Mouse (Mus musculus) lung, embryonic 16.5 days (tissue): ENCODE results near the gene Ak1. TPM values are rescaled to one million over a fixed set of nuclear protein-coding genes. Genes with fewer than 3 reads are reported as not detected.
A peak's percentile ranks its signal among the peaks of the same experiment; 100 is the strongest.

ENCODE experiments used
- ATAC-seq: fragments of 200-750 bp; cut with Nextera tagmentation; 2 replicates; pipeline ENCODE4 v1.8.0; 2017; ENCODE audit warnings: low read depth, mild to moderate bottlenecking, moderate library complexity
- H3K27ac ChIP-seq: fragments of 300-500 bp; sonication (generic); 2 replicates; pipeline ENCODE4 v1.5.1; 2014; ENCODE audit warnings: mild to moderate bottlenecking, control low read depth, low read length
- H3K27me3 ChIP-seq: fragments of 300-500 bp; sonication (generic); 2 replicates; pipeline ENCODE4 v1.6.1; 2014; ENCODE audit warnings: low read depth, low read length, mixed read lengths; ENCODE audit not compliant: control insufficient read depth, insufficient read depth
- H3K36me3 ChIP-seq: fragments of 300-500 bp; sonication (generic); 2 replicates; pipeline ENCODE4 v1.6.1; 2014; ENCODE audit warnings: low read length; ENCODE audit not compliant: control insufficient read depth, insufficient read depth
- H3K4me1 ChIP-seq: fragments of 300-500 bp; sonication (generic); replicated peaks from 2 replicates; pipeline ENCODE4 v1.6.1; 2014; ENCODE audit warnings: low read length, mixed read lengths; ENCODE audit not compliant: control insufficient read depth, insufficient read depth
- H3K4me2 ChIP-seq: fragments of 300-500 bp; sonication (generic); 2 replicates; pipeline ENCODE4 v1.6.1; 2014; ENCODE audit warnings: low read depth, low read length, control low read depth
- H3K4me3 ChIP-seq: fragments of 300-500 bp; sonication (generic); 2 replicates; pipeline ENCODE4 v1.5.1; 2014; ENCODE audit warnings: mild to moderate bottlenecking, low read length, control low read depth
- H3K9ac ChIP-seq: fragments of 300-500 bp; sonication (generic); 2 replicates; pipeline ENCODE4 v1.6.1; 2014; ENCODE audit warnings: low read length, control low read depth
- H3K9me3 ChIP-seq: fragments of 300-500 bp; sonication (generic); 2 replicates; pipeline ENCODE4 v1.6.1; 2016; ENCODE audit warnings: low read length; ENCODE audit not compliant: control insufficient read depth
- WGBS: fragments of 180-500 bp; shearing (Covaris S2); extraction: QIAGEN DNeasy Blood & Tissue Kit; methylation state at CpG from one replicate; pipeline ENCODE4 v1.1.7; 2014; 5-methylcytosine and 5-hydroxymethylcytosine counted together
- polyA plus RNA-seq: library from polyadenylated mRNA; unstranded; fragments of >200 nt; fragmentation: Nextera tagmentation; extraction: Ambion mirVana; gene quantifications from 2 replicates; pipeline ENCODE4 v1.2.1, GENCODE M21; 2015

Gene Ak1
- polyA plus RNA-seq, 1 experiment from 2014 or later, result 67.2 TPM

- no peaks in the 10 kb centered on the region for H3K27me3 ChIP-seq
- no peaks in the 10 kb centered on the region for H3K9me3 ChIP-seq
- no peaks in the 10 kb centered on the region for H3K36me3 ChIP-seq
- no peak overlapping the region for H3K4me3 ChIP-seq
- peak overlapping the region; percentile 40; the same call in 1 of the 2 replicates for H3K27ac ChIP-seq
- no peak overlapping the region for H3K4me2 ChIP-seq
- H3K9ac ChIP-seq, result 0 out of 2 replicates have a peak overlapping the region, but pooled peaks have one; percentile 26
- H3K4me1 ChIP-seq, result peaks cover 28% of the 10 kb centered on the region
- WGBS, result 47% methylated on average over 6 of the region's 6 CpGs
- no peak for ATAC-seq
Observed at GRCm38 (mm10) chr2:32640550-32641051, 19.0 kb downstream of the Ak1 start.

- WGBS, result 72% methylated on average over 5 of the region's 5 CpGs
- H3K4me2 ChIP-seq, result no peak overlapping the region
- no peaks in the 10 kb centered on the region for H3K36me3 ChIP-seq
- H3K27ac ChIP-seq, result no peak overlapping the region
- H3K9me3 ChIP-seq, result no peaks in the 10 kb centered on the region
- peaks cover 35% of the 10 kb centered on the region for H3K4me1 ChIP-seq
- no peaks in the 10 kb centered on the region for H3K27me3 ChIP-seq
- H3K9ac ChIP-seq, result no peak overlapping the region
- no peak for ATAC-seq
- H3K4me3 ChIP-seq, result no peak overlapping the region
Observed at GRCm38 (mm10) chr2:32641810-32642209, 20.3 kb downstream of the Ak1 start.

- Histone ChIP-seq H3K9ac (peak overlapping the region; percentile 18; the same call in 1 of the 2 replicates), H3K4me2 (no peak overlapping the region), H3K27ac (peak overlapping the region; percentile 40; the same call in 1 of the 2 replicates), H3K27me3 (no peaks in the 10 kb centered on the region), H3K4me3 (no peak overlapping the region), H3K36me3 (no peaks in the 10 kb centered on the region), H3K4me1 (peaks cover 33% of the 10 kb centered on the region), H3K9me3 (no peaks in the 10 kb centered on the region)
- 42% methylated on average over 7 of the region's 7 CpGs for WGBS
- no peak for ATAC-seq
Observed at GRCm38 (mm10) chr2:32642813-32643212, 21.3 kb downstream of the Ak1 start.

- H3K4me3 ChIP-seq, result no peak overlapping the region
- no peaks in the 10 kb centered on the region for H3K36me3 ChIP-seq
- peaks cover 33% of the 10 kb centered on the region for H3K4me1 ChIP-seq
- no peak for ATAC-seq
- 52% methylated on average over 9 of the region's 9 CpGs for WGBS
- H3K9me3 ChIP-seq, result no peaks in the 10 kb centered on the region
- no peak overlapping the region for H3K4me2 ChIP-seq
- H3K27me3 ChIP-seq, result no peaks in the 10 kb centered on the region
- H3K27ac ChIP-seq, result no peak overlapping the region
- no peak overlapping the region for H3K9ac ChIP-seq
Observed at GRCm38 (mm10) chr2:32644083-32644482, 22.5 kb downstream of the Ak1 start.

- no peaks in the 10 kb centered on the region for H3K27me3 ChIP-seq
- no peaks in the 10 kb centered on the region for H3K36me3 ChIP-seq
- no peak overlapping the region for H3K4me3 ChIP-seq
- H3K4me2 ChIP-seq, result no peak overlapping the region
- no peaks in the 10 kb centered on the region for H3K9me3 ChIP-seq
- no peak overlapping the region for H3K9ac ChIP-seq
- H3K27ac ChIP-seq, result no peak overlapping the region
- 77% methylated on average over 8 of the region's 8 CpGs for WGBS
- ATAC-seq, result no peak
- peaks cover 35% of the 10 kb centered on the region for H3K4me1 ChIP-seq
Observed at GRCm38 (mm10) chr2:32644799-32645475, 23.4 kb downstream of the Ak1 start.

GRCm38 (mm10) chr2:32645647-32646046 lies 24.1 kb downstream of the Ak1 start:
- 57% methylated on average over 3 of the region's 3 CpGs for WGBS
- peak overlapping the region; percentile 84 for H3K27ac ChIP-seq
- H3K4me1 ChIP-seq, result peaks cover 32% of the 10 kb centered on the region
- ATAC-seq, result no peak
- H3K27me3 ChIP-seq, result no peaks in the 10 kb centered on the region
- H3K36me3 ChIP-seq, result no peaks in the 10 kb centered on the region
- no peak overlapping the region for H3K9ac ChIP-seq
- no peak overlapping the region for H3K4me3 ChIP-seq
- no peaks in the 10 kb centered on the region for H3K9me3 ChIP-seq
- no peak overlapping the region for H3K4me2 ChIP-seq

- peaks cover 29% of the 10 kb centered on the region for H3K4me1 ChIP-seq
- ATAC-seq, result peak; percentile 89
Observed at GRCm38 (mm10) chr2:32646379-32647056, 25.0 kb downstream of the Ak1 start, which contains the start of gene Eng. Gene Eng (plus strand): TSS chr2:32646595.

GRCm38 (mm10) chr2:32647366-32647765 lies 25.8 kb downstream of the Ak1 start:
- Histone ChIP-seq H3K27ac (peak overlapping the region; percentile 84), H3K27me3 (no peaks in the 10 kb centered on the region), H3K4me1 (peaks cover 27% of the 10 kb centered on the region), H3K36me3 (no peaks in the 10 kb centered on the region), H3K9me3 (no peaks in the 10 kb centered on the region), H3K9ac (peak overlapping the region; percentile 81), H3K4me3 (peak overlapping the region; percentile 56), H3K4me2 (peak overlapping the region; percentile 62)
- ATAC-seq, result no peak
- WGBS, result 73% methylated on average over 7 of the region's 7 CpGs

More at GRCm38 (mm10) chr2:32646379-32647056, 25.0 kb downstream of the Ak1 start, which contains the start of gene Eng:
- H3K27ac ChIP-seq, result peak within 1 kb of the TSS; percentile 84
- no peaks in the 10 kb centered on the region for H3K9me3 ChIP-seq
- WGBS, result 40% methylated on average over 31 of the region's 31 CpGs
- peak within 1 kb of the TSS; percentile 81 for H3K9ac ChIP-seq
- H3K27me3 ChIP-seq, result no peaks in the 10 kb centered on the region
- H3K36me3 ChIP-seq, result no peaks in the 10 kb centered on the region
- H3K4me2 ChIP-seq, result peak within 1 kb of the TSS; percentile 62
- peak within 1 kb of the TSS; percentile 56 for H3K4me3 ChIP-seq

GRCm38 (mm10) chr2:32653764-32654163 lies 32.2 kb downstream of the Ak1 start:
- Histone ChIP-seq H3K4me3 (no peak overlapping the region), H3K4me2 (0 out of 2 replicates have a peak overlapping the region, but pooled peaks have one; percentile 8)
- ATAC-seq, result peak; percentile 20; the same call in 1 of the 2 replicates

More at GRCm38 (mm10) chr2:32653764-32654163, 32.2 kb downstream of the Ak1 start:
- peak overlapping the region; percentile 85 for H3K27ac ChIP-seq
- H3K36me3 ChIP-seq, result no peaks in the 10 kb centered on the region
- WGBS, result 22% methylated on average over 7 of the region's 7 CpGs
- H3K9ac ChIP-seq, result peak overlapping the region; percentile 31
- H3K4me1 ChIP-seq, result peaks cover 26% of the 10 kb centered on the region
- no peaks in the 10 kb centered on the region for H3K9me3 ChIP-seq
- no peaks in the 10 kb centered on the region for H3K27me3 ChIP-seq
